Mouse (Mus musculus) mouse trophoblast stem cell (cell line): ENCODE measurements around the gene Hcn2.

ENCODE experiments used
- in situ Hi-C, 2 experiments: fragments of 300-500 bp; cut with MseI, MboI; formaldehyde crosslinking; loops; 2 replicates in 1 of 2; 3 replicates in 1 of 2; pipeline ENCODE4 v1.15.1; 2025

Gene Hcn2

GRCm38 (mm10) chr10:79708668-79709067 lies 7.8 kb upstream of the Hcn2 start:
- in situ Hi-C loops: no loop called here

GRCm38 (mm10) chr10:79709307-79709706 lies 7.1 kb upstream of the Hcn2 start:
- in situ Hi-C loops: no loop called here

GRCm38 (mm10) chr10:79712029-79712428 lies 4.4 kb upstream of the Hcn2 start:
- in situ Hi-C loops: no loop called here

GRCm38 (mm10) chr10:79712499-79713126 lies 3.8 kb upstream of the Hcn2 start:
- in situ Hi-C loops: no loop called here

- in situ Hi-C loops: no loop called here
Measured at GRCm38 (mm10) chr10:79713163-79713562, 3.3 kb upstream of the Hcn2 start.

GRCm38 (mm10) chr10:79714996-79715395 lies 1.4 kb upstream of the Hcn2 start:
- in situ Hi-C loops: no loop called here

- in situ Hi-C loops: no loop called here
Measured at GRCm38 (mm10) chr10:79716988-79717355, 538 bp downstream of the Hcn2 start.

- in situ Hi-C loops: no loop called here
Measured at GRCm38 (mm10) chr10:79717640-79718357, 1.4 kb downstream of the Hcn2 start.

- in situ Hi-C loops: no loop called here
Measured at GRCm38 (mm10) chr10:79721089-79721488, 4.7 kb downstream of the Hcn2 start.

- in situ Hi-C loops: no loop called here
Measured at GRCm38 (mm10) chr10:79723047-79723446, 6.6 kb downstream of the Hcn2 start.

GRCm38 (mm10) chr10:79723692-79724091 lies 7.3 kb downstream of the Hcn2 start:
- in situ Hi-C loops: no loop called here

- in situ Hi-C loops: no loop called here
Measured at GRCm38 (mm10) chr10:79726090-79726489, 9.7 kb downstream of the Hcn2 start.

- in situ Hi-C loops: no loop called here
Measured at GRCm38 (mm10) chr10:79728323-79729249, 12.2 kb downstream of the Hcn2 start.

- in situ Hi-C loops: no loop called here
Measured at GRCm38 (mm10) chr10:79729357-79729965, 13.0 kb downstream of the Hcn2 start.

GRCm38 (mm10) chr10:79732500-79732899 lies 16.1 kb downstream of the Hcn2 start:
- in situ Hi-C loops: no loop called here

- in situ Hi-C loops: no loop called here
Measured at GRCm38 (mm10) chr10:79733847-79734246, 17.4 kb downstream of the Hcn2 start.

- in situ Hi-C loops: no loop called here
Measured at GRCm38 (mm10) chr10:79735361-79735760, 18.9 kb downstream of the Hcn2 start.

GRCm38 (mm10) chr10:79736706-79737105 lies 20.3 kb downstream of the Hcn2 start:
- in situ Hi-C loops: no loop called here

- in situ Hi-C loops: no loop called here
Measured at GRCm38 (mm10) chr10:79738259-79738658, 21.8 kb downstream of the Hcn2 start.

GRCm38 (mm10) chr10:79739234-79739633 lies 22.8 kb downstream of the Hcn2 start:
- in situ Hi-C loops: no loop called here

GRCm38 (mm10) chr10:79740863-79741262 lies 24.4 kb downstream of the Hcn2 start:
- in situ Hi-C loops: no loop called here

GRCm38 (mm10) chr10:79743161-79743560 lies 26.7 kb downstream of the Hcn2 start:
- in situ Hi-C loops: no loop called here
